Mouse (Mus musculus): ENCODE measurements around the gene Cd9. TPM values are rescaled to one million over a fixed set of nuclear protein-coding genes. Genes with fewer than 3 reads are reported as not detected.
A peak's percentile ranks its signal among the peaks of the same experiment; 100 is the strongest.

Cd9 gene
- total and polyA plus RNA-seq, 2 experiments from 2014 or later, result 80.5 to 158 TPM

GRCm38 (mm10) chr6:125504622-125505355, 10.2 kb upstream of the Cd9 start:
- H3K27me3 ChIP-seq (ENCODE audit: insufficient read depth, low read length), result no peaks in the 10 kb centered on the region
- no peak for ATAC-seq
- no peak overlapping the region for H3K27ac ChIP-seq
- WGBS, result 39% methylated on average over 3 of the region's 3 CpGs
- no peaks in the 10 kb centered on the region for H3K9me3 ChIP-seq (ENCODE audit: low read length)
- H3K9ac ChIP-seq (replicated peaks; ENCODE audit: low read length), result no peak overlapping the region
- no peaks in the 10 kb centered on the region for H3K36me3 ChIP-seq (ENCODE audit: insufficient read depth, low read length)
- TF ChIP-seq CTCF (IDR thresholded peaks at IDR 0.05; ENCODE audit: low read depth), result no peak
- no peaks in the 10 kb centered on the region for H3K4me1 ChIP-seq (ENCODE audit: insufficient read depth, low read length)
- H3K4me3 ChIP-seq (ENCODE audit: low read length), result no peak overlapping the region
- no peak overlapping the region for H3K4me2 ChIP-seq (ENCODE audit: low read depth, low read length)
- DNase-seq (ENCODE audit: low spot score), result no peak

GRCm38 (mm10) chr6:125503186-125503802, 8.7 kb upstream of the Cd9 start:
- Histone ChIP-seq H3K9me3 (ENCODE audit: low read length) (no peaks in the 10 kb centered on the region), H3K4me2 (ENCODE audit: low read depth, low read length) (no peak overlapping the region), H3K27me3 (ENCODE audit: insufficient read depth, low read length) (no peaks in the 10 kb centered on the region), H3K36me3 (ENCODE audit: insufficient read depth, low read length) (no peaks in the 10 kb centered on the region), H3K4me3 (ENCODE audit: low read length) (no peak overlapping the region), H3K4me1 (ENCODE audit: insufficient read depth, low read length) (no peaks in the 10 kb centered on the region), H3K27ac (no peak overlapping the region), H3K9ac (replicated peaks; ENCODE audit: low read length) (no peak overlapping the region)
- TF ChIP-seq CTCF (IDR thresholded peaks at IDR 0.05; ENCODE audit: low read depth), result no peak
- ATAC-seq (no peak), DNase-seq (ENCODE audit: low spot score) (no peak)
- 93% methylated on average over 11 of the region's 11 CpGs for WGBS

GRCm38 (mm10) chr6:125498062-125498461, 3.5 kb upstream of the Cd9 start:
- Histone ChIP-seq H3K9ac (replicated peaks; ENCODE audit: low read length) (no peak overlapping the region), H3K36me3 (ENCODE audit: insufficient read depth, low read length) (no peaks in the 10 kb centered on the region), H3K4me2 (ENCODE audit: low read depth, low read length) (no peak overlapping the region), H3K9me3 (ENCODE audit: low read length) (no peaks in the 10 kb centered on the region), H3K4me1 (ENCODE audit: insufficient read depth, low read length) (no peaks in the 10 kb centered on the region), H3K4me3 (ENCODE audit: low read length) (no peak overlapping the region), H3K27ac (no peak overlapping the region), H3K27me3 (ENCODE audit: insufficient read depth, low read length) (no peaks in the 10 kb centered on the region)
- ATAC-seq (no peak), DNase-seq (ENCODE audit: low spot score) (peak; percentile 62)
- 29% methylated on average over 5 of the region's 5 CpGs for WGBS
- TF ChIP-seq CTCF (IDR thresholded peaks at IDR 0.05; ENCODE audit: low read depth), result peak; percentile 70

- no peak for TF ChIP-seq CTCF (IDR thresholded peaks at IDR 0.05; ENCODE audit: low read depth)
- Histone ChIP-seq H3K27ac (no peak overlapping the region), H3K4me3 (ENCODE audit: low read length) (no peak overlapping the region), H3K36me3 (ENCODE audit: insufficient read depth, low read length) (no peaks in the 10 kb centered on the region), H3K9ac (replicated peaks; ENCODE audit: low read length) (no peak overlapping the region), H3K4me2 (ENCODE audit: low read depth, low read length) (no peak overlapping the region), H3K4me1 (ENCODE audit: insufficient read depth, low read length) (0 out of 2 replicates have a peak, but pooled peaks cover under 1% of the 10 kb centered on the region), H3K9me3 (ENCODE audit: low read length) (no peaks in the 10 kb centered on the region), H3K27me3 (ENCODE audit: insufficient read depth, low read length) (no peaks in the 10 kb centered on the region)
- DNase-seq (ENCODE audit: low spot score) (no peak), ATAC-seq (no peak)
- 90% methylated on average over 12 of the region's 12 CpGs for WGBS
These were observed 1.8 kb upstream of the Cd9 start for GRCm38 (mm10) chr6:125496417-125496816.

- no peaks in the 10 kb centered on the region for H3K9me3 ChIP-seq (ENCODE audit: low read length)
These were observed 770 bp upstream of the Cd9 start for GRCm38 (mm10) chr6:125495361-125495760.

GRCm38 (mm10) chr6:125493147-125493546, 1.4 kb downstream of the Cd9 start:
- DNase-seq (ENCODE audit: low spot score), result no peak
- Histone ChIP-seq H3K9me3 (ENCODE audit: low read length) (no peaks in the 10 kb centered on the region), H3K27me3 (ENCODE audit: insufficient read depth, low read length) (no peaks in the 10 kb centered on the region), H3K4me2 (ENCODE audit: low read depth, low read length) (peak overlapping the region; percentile 67), H3K4me1 (ENCODE audit: insufficient read depth, low read length) (0 out of 2 replicates have a peak, but pooled peaks cover 2% of the 10 kb centered on the region), H3K4me3 (ENCODE audit: low read length) (peak overlapping the region; percentile 56), H3K27ac (peak overlapping the region; percentile 83; the same call in 1 of the 2 replicates), H3K36me3 (ENCODE audit: insufficient read depth, low read length) (no peaks in the 10 kb centered on the region), H3K9ac (replicated peaks; ENCODE audit: low read length) (peak overlapping the region; percentile 47)
- no peak for TF ChIP-seq CTCF (IDR thresholded peaks at IDR 0.05; ENCODE audit: low read depth)
- ATAC-seq, result no peak
- 59% methylated on average over 5 of the region's 5 CpGs for WGBS

More at GRCm38 (mm10) chr6:125495361-125495760, 770 bp upstream of the Cd9 start:
- Histone ChIP-seq H3K36me3 (ENCODE audit: insufficient read depth, low read length) (no peaks in the 10 kb centered on the region), H3K4me2 (ENCODE audit: low read depth, low read length) (peak overlapping the region; percentile 67; the same call in 1 of the 2 replicates), H3K4me1 (ENCODE audit: insufficient read depth, low read length) (0 out of 2 replicates have a peak, but pooled peaks cover 2% of the 10 kb centered on the region), H3K27me3 (ENCODE audit: insufficient read depth, low read length) (no peaks in the 10 kb centered on the region), H3K4me3 (ENCODE audit: low read length) (no peak overlapping the region), H3K27ac (no peak overlapping the region), H3K9ac (replicated peaks; ENCODE audit: low read length) (no peak overlapping the region)
- WGBS, result 79% methylated on average over 9 of the region's 9 CpGs
- no peak for DNase-seq (ENCODE audit: low spot score)
- TF ChIP-seq CTCF (IDR thresholded peaks at IDR 0.05; ENCODE audit: low read depth), result no peak
- ATAC-seq, result no peak

Measured in hindbrain, postnatal 0 days (tissue).